Mouse (Mus musculus): ENCODE measurements around the gene Slc30a3.

Gene Slc30a3

GRCm38 (mm10) chr5:31108000-31108490 is at the start of gene Slc30a3:
Gene Slc30a3 (minus strand): TSS chr5:31108237.
- DNase-seq, result no peak

- peak; percentile 88 for DNase-seq
Measured at GRCm38 (mm10) chr5:31154152-31154553, 46.1 kb upstream of the Slc30a3 start, which contains the start of gene Mpv17. Gene Mpv17 (minus strand): TSS chr5:31154251.

DNA sequence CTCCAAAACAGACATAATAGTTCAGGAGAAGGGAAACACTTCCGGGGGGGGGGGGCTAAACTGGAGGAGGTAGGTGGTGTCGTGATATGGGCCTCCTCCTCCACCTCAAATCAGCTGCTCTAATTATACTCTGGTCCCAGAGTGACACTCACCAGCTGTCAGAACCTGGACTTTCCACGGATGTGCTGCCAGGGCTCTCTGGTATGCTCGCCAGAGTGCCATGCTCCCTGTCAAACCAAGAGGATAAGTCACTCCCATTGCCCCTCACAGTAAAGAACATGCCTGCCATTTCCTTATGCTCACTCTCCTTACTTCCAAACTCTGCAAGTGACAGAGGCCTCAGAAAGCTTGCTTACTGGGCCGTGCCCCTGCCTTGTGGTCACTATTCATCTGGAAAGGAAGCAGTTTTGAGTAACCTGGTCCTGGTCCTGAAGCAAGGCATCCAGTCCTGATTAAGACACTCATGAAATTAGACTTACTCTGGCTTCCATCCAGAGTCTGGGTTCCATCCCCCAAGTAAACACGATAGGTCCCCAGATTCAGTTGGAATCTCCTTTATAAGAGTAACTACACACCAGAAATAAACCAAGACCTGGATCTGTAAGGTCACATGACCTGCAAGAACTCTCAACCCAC is 45.6 kb upstream of the Slc30a3 start:
- DNase-seq, result no peak

DNA sequence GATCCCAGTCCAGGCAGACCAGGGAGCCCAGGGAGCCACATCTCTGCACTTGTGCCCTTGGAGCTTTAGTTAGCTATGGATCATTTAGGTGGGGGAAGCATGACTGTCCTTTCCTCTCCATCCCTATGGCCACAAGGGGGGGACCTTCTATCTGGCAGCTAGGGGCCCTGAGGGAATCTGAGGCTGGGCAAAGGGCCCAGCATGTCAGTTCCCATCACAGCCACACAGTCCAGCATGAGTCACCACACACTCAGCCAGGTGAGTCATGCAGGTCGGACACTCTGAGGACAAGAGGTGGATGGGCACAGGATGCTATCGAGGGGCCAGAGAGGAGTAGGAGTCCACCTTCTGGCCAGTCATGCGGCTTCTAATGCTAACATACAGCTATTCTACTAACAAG is 43.7 kb upstream of the Slc30a3 start:
- DNase-seq, result peak; percentile 68

DNA sequence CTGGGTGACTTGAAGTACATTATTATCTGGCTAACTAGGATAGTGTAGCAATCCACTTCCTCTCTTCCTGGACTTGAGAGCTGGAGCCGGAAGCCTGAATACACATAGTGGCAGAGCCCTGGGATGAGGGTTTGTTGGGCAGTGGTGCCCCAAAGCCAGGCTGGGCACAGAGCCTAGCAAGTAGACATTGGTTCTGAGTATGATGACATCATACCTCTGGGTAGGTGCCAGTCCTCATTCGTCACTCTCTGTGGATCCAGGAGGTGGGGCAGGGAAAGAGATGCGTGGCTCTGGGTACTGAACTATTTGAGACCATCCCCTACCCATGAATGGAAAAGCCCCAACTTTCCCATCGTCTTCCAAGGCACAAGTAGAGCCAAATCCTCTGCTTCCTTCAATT is 41.7 kb upstream of the Slc30a3 start:
- no peak for DNase-seq

GRCm38 (mm10) chr5:31138968-31139425 is 31.0 kb upstream of the Slc30a3 start:
- no peak for DNase-seq

GRCm38 (mm10) chr5:31138241-31138967 is 30.4 kb upstream of the Slc30a3 start, which contains the start of gene Ucn:
Gene Ucn (minus strand): TSS chr5:31138829.
- DNase-seq, result no peak

GRCm38 (mm10) chr5:31137658-31138057 is 29.6 kb upstream of the Slc30a3 start:
- no peak for DNase-seq

GRCm38 (mm10) chr5:31136730-31137424 is 28.8 kb upstream of the Slc30a3 start:
- no peak for DNase-seq

DNA sequence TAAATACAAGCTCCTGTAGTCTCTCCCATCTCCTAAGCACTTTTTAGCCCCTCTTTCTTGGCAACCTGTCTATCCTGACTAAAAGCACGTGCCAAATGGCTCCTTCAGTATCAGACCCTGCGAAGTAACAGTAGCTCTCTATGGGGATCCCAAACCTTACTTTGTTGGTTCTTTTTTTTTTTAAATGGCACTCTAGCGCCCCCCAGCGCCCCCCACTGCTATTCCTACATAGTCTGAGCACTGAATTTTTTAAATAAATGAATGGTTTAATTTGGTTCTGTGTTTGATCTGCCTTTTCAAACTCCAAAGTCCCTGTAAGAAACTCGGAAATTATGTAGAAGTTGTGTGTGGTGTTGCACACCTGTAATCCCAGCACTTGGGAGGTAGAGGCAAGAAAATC is 18.0 kb upstream of the Slc30a3 start:
- DNase-seq, result no peak

DNA sequence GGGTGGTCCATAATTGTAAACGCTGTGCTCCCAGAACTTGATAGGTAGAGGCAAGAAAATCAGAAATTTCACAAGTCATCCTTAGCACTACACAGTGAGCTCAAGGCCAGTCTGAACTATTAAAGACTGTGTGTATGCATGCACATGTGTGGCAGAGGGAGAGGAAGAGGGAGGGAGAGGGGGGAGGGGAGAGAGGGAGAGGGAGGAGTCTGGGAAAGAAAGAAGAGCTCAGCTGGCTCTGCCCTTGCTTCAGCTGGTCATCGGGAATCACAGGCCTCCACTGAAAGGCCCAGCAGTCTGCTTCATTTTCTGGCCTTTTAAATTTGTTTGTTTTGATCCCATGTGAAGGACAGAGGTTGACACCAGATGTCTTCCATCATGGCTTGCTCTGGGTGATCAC is 15.4 kb upstream of the Slc30a3 start:
- DNase-seq, result no peak

- DNase-seq, result no peak
Measured at GRCm38 (mm10) chr5:31121111-31121510, 13.1 kb upstream of the Slc30a3 start.

GRCm38 (mm10) chr5:31116912-31117311 is 8.9 kb upstream of the Slc30a3 start:
- DNase-seq, result no peak

DNA sequence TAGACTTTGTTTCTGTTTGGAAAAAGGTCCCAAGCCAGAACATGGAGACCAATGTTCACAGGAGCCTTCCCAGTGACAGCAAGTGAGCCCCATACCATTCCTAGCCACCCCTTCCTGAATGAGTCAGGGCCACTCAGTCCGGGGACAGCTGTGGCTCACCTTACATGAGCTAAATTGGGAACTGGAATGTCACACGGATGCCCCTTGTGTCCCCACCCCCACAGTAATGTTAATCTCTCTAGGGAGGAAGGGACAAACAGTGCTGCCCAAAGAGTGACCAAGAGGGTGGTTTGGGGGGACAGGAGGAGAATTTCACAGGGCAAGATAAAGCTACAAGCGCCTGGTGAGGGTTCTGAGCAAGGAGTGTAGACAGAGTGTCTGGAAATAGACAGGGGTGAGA is 8.3 kb upstream of the Slc30a3 start, which contains the start of gene Trim54:
Trim54 (plus strand) TSS at position 359 of the 400 bp plus-strand sequence.
- DNase-seq, result no peak

- DNase-seq, result no peak
Measured at GRCm38 (mm10) chr5:31110781-31111180, 2.7 kb upstream of the Slc30a3 start.

DNA sequence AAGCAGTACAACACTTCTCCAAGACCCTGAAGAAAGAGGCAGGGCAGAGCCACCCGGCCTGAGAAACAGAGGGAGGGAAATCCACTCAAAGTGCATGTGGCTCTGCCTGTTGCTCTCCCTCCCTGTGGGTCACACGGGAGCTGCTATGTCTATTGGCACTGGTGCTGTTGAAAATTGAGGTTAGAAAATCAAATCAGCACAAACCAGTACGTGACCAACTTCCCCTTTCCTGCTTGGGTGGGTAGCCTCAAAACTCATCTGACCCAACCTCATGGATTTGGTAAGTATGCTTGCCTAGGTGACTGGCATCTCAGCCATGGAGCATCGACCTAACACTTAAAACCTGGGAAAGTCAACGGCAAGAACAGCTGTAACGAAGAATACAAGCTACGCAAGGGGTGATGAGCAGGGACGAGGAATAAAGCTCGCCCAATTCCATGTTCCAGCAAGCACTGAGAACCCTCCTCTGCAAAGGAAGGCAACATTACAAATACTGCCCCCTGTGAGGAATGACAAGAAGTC is 2.2 kb downstream of the Slc30a3 start, which contains the start of gene Dnajc5g:
Dnajc5g (plus strand) TSS at position 472 of the 522 bp plus-strand sequence.
- no peak for DNase-seq

DNA sequence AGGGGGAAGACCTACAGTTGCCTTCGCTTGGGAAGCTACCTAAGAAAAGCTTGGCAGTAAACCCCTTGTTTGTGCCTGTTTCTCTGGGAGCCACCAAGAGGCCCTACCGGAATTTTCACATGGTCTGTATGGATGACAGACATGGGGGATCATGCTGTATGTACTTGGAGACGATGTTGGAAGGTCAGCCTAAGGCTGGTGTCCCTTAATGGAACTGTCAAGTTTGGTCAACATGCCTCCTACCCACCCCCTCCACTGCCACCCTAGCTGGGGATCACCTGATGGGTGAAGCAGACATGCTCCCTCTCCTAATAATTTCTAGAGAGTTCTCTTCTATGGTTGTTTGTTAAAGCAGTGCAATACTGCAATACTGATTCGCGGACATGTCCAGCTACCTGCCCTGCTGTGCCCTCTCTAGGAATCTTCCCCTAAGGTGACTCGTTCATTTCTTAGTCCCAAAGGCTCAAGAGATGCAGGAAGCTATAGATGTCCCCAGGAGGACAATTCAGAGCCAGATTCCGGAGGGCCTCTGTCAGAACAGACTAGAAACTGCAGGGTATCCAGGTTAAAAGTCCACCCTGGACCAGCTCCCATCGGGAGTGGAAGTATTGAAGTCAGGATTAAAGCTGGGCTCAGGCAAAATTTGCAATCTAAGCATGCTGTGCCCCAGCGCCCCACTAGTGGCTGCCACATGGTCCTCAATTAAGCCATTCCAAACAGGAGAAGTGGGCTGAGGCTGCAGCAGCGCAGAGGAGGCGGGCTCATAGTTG is 12.1 kb downstream of the Slc30a3 start:
- DNase-seq, result no peak

- DNase-seq, result no peak
Measured at GRCm38 (mm10) chr5:31094799-31095691, 13.0 kb downstream of the Slc30a3 start.

GRCm38 (mm10) chr5:31094100-31094798 is 13.8 kb downstream of the Slc30a3 start:
- DNase-seq, result no peak

Data from cerebellum, adult 9-10 months (tissue).